Mouse (Mus musculus) testis, adult 2 months (tissue): Measurements from ENCODE around the gene Znrf2. TPM values are rescaled to one million over a fixed set of nuclear protein-coding genes. Genes with fewer than 3 reads are reported as not detected.

ENCODE experiments used
- H3K27ac ChIP-seq: fragments of 200-500 bp; 2 replicates; pipeline ENCODE4 v1.5.1; 2012; ENCODE audit warnings: low read depth, low read length; ENCODE audit not compliant: control insufficient read depth, insufficient read depth
- H3K27me3 ChIP-seq: fragments of 200-500 bp; 2 replicates; pipeline ENCODE4 v1.6.1; 2012; ENCODE audit warnings: mild to moderate bottlenecking, low read length, moderate library complexity; ENCODE audit not compliant: control insufficient read depth, insufficient read depth
- H3K36me3 ChIP-seq: fragments of 200-500 bp; 2 replicates; pipeline ENCODE4 v1.6.1; 2012; ENCODE audit warnings: mild to moderate bottlenecking, low read length; ENCODE audit not compliant: control insufficient read depth, insufficient read depth
- H3K4me1 ChIP-seq: fragments of 200-500 bp; 2 replicates; pipeline ENCODE4 v1.6.1; 2012; ENCODE audit warnings: low read length; ENCODE audit not compliant: control insufficient read depth, insufficient read depth
- H3K4me3 ChIP-seq: fragments of 200-500 bp; 2 replicates; pipeline ENCODE4 v1.5.1; 2012; ENCODE audit warnings: low read depth, mild to moderate bottlenecking, low read length, moderate library complexity, mixed read lengths; ENCODE audit not compliant: control insufficient read depth
- CTCF ChIP-seq: fragments of 200-500 bp; IDR thresholded peaks from 2 replicates; pipeline ENCODE4 v1.5.1; 2012; ENCODE audit warnings: low read depth, mild to moderate bottlenecking, inconsistent platforms, low read length, moderate library complexity; ENCODE audit not compliant: control insufficient read depth, insufficient read depth, insufficient replicate concordance
- POLR2A ChIP-seq: fragments of 200-500 bp; IDR thresholded peaks from 2 replicates; pipeline ENCODE4 v1.6.1; 2012; ENCODE audit warnings: low read depth, mild to moderate bottlenecking, inconsistent platforms, low read length, moderate library complexity; ENCODE audit not compliant: control insufficient read depth
- polyA plus RNA-seq: library from polyadenylated mRNA; depleted of rRNA; stranded (reverse); fragments of >200 nt; gene quantifications from 2 replicates; pipeline ENCODE4 v1.2.3, GENCODE M21; 2012

The Znrf2 gene
- polyA plus RNA-seq, 1 experiment = 17.6 TPM

- no peak for TF ChIP-seq CTCF
- no peak for TF ChIP-seq POLR2A
- Histone ChIP-seq H3K36me3 (no peaks in the 10 kb centered on the region), H3K27ac (no peak overlapping the region), H3K4me1 (no peaks in the 10 kb centered on the region), H3K27me3 (no peaks in the 10 kb centered on the region), H3K4me3 (no peak overlapping the region)
Observed at GRCm38 (mm10) chr6:54866731-54867410, 50.2 kb downstream of the Znrf2 start.

- TF ChIP-seq POLR2A (no peak), CTCF (no peak)
- H3K36me3 ChIP-seq = no peaks in the 10 kb centered on the region
Observed at GRCm38 (mm10) chr6:54867411-54867745, 50.7 kb downstream of the Znrf2 start.

GRCm38 (mm10) chr6:54873029-54873428, 56.3 kb downstream of the Znrf2 start:
- H3K4me3 ChIP-seq = no peak overlapping the region
- H3K27me3 ChIP-seq = no peaks in the 10 kb centered on the region
- H3K27ac ChIP-seq = no peak overlapping the region
- no peaks in the 10 kb centered on the region for H3K4me1 ChIP-seq
- H3K36me3 ChIP-seq = no peaks in the 10 kb centered on the region; the same call in 1 of the 2 replicates
- TF ChIP-seq CTCF (no peak), POLR2A (no peak)

More at GRCm38 (mm10) chr6:54867411-54867745, 50.7 kb downstream of the Znrf2 start:
- no peaks in the 10 kb centered on the region for H3K27me3 ChIP-seq
- H3K27ac ChIP-seq = no peak overlapping the region
- no peak overlapping the region for H3K4me3 ChIP-seq
- no peaks in the 10 kb centered on the region for H3K4me1 ChIP-seq

- Histone ChIP-seq H3K4me1 (no peaks in the 10 kb centered on the region), H3K36me3 (no peaks in the 10 kb centered on the region; the same call in 1 of the 2 replicates), H3K27ac (no peak overlapping the region), H3K4me3 (no peak overlapping the region), H3K27me3 (no peaks in the 10 kb centered on the region)
- TF ChIP-seq CTCF (no peak), POLR2A (no peak)
Observed at GRCm38 (mm10) chr6:54876782-54877181, 60.1 kb downstream of the Znrf2 start.

GRCm38 (mm10) chr6:54877651-54878050, 60.9 kb downstream of the Znrf2 start:
- Histone ChIP-seq H3K4me1 (no peaks in the 10 kb centered on the region), H3K4me3 (no peak overlapping the region), H3K36me3 (no peaks in the 10 kb centered on the region; the same call in 1 of the 2 replicates), H3K27me3 (no peaks in the 10 kb centered on the region), H3K27ac (no peak overlapping the region)
- TF ChIP-seq POLR2A (no peak), CTCF (no peak)

- no peaks in the 10 kb centered on the region for H3K27me3 ChIP-seq
- TF ChIP-seq CTCF (no peak), POLR2A (no peak)
- H3K4me3 ChIP-seq = no peak overlapping the region
- no peaks in the 10 kb centered on the region; the same call in 1 of the 2 replicates for H3K36me3 ChIP-seq
- no peak overlapping the region for H3K27ac ChIP-seq
- H3K4me1 ChIP-seq = no peaks in the 10 kb centered on the region
Observed at GRCm38 (mm10) chr6:54878546-54878945, 61.8 kb downstream of the Znrf2 start.

GRCm38 (mm10) chr6:54880086-54880485, 63.4 kb downstream of the Znrf2 start:
- Histone ChIP-seq H3K36me3 (no peaks in the 10 kb centered on the region; the same call in 1 of the 2 replicates), H3K27me3 (no peaks in the 10 kb centered on the region), H3K4me3 (no peak overlapping the region), H3K4me1 (no peaks in the 10 kb centered on the region), H3K27ac (no peak overlapping the region)
- TF ChIP-seq POLR2A = no peak
- TF ChIP-seq CTCF = no peak
